Mouse (Mus musculus): ENCODE data around the gene Dcaf6. TPM values are rescaled to one million over a fixed set of nuclear protein-coding genes. Genes with fewer than 3 reads are reported as not detected.

Gene Dcaf6
- polyA plus RNA-seq, 1 experiment, result 24.7 TPM

DNA sequence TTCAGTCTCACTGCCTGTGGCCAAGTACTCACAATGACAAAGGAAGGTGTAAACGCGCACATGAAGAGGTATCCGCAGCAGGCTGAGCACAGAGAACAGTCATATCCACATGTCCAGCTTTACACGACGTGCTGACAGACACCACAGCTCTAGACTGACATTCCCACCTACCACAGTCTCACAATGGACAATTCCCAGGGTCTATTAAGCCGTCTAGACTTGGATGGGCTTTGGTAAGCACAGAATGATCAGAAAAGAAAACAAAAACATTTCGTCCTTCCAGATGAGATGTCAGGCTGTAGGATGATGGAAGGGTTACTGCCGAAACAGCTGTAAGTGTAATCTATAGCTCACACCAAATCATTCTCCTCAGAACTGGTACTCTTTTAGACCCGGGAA is 73.8 kb downstream of the Dcaf6 start:
- Histone ChIP-seq H3K4me1 (ENCODE audit: control insufficient read depth, insufficient read depth, low read length) (no peaks in the 10 kb centered on the region), H3K4me3 (ENCODE audit: insufficient read depth, low read depth, low read length) (no peak overlapping the region), H3K27ac (ENCODE audit: insufficient read depth, low read depth, low read length) (no peak overlapping the region), H3K27me3 (replicated peaks; ENCODE audit: control insufficient read depth, insufficient read depth, low read length) (no peaks in the 10 kb centered on the region), H3K36me3 (ENCODE audit: control insufficient read depth, insufficient read depth, low read length) (no peaks in the 10 kb centered on the region; the same call in none of the 2 replicates)
- 81% methylated on average over 9 of the region's 9 CpGs for WGBS
- TF ChIP-seq CTCF (conservative IDR thresholded peaks at IDR 0.05; ENCODE audit: insufficient read depth, insufficient read length, low read depth, low read length) (no peak), POLR2A (IDR thresholded peaks at IDR 0.05; ENCODE audit: low read depth, low read length) (no peak)
- DNase-seq, result no peak

DNA sequence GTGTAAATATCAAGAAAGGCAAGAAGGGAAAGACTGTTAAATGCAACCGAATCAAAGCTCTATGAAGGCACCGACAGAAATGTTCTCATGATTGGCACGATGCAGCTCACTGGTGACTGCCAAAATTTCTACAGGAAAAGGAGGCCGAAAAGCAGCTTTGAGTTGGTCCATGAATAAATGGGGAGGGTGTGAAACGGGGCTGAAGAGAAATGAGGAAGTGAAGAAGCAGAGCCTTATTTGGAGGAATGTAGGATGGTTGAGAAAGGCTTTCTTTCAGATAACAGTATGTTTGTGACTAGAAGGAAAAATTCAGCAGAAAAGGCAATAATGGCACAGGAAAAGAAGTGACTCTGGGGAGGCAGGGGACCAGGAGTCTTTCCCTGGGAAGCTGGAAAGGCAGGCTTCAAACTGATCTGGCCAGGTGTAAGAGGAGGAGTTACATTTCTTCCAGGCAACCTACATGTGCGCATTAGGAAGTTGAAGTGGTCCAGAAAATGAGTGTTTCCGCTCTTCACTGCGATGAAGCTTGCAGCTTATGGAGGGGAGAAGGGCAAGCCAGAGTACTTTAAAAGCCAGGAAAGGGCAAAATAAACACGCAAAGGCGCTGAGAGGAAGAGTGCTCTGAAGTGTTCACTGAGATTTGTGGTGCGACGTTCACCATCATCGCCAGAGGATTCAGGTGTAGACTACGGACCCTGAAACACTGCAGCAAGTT is 74.3 kb downstream of the Dcaf6 start:
- H3K27ac ChIP-seq (ENCODE audit: insufficient read depth, low read depth, low read length), result no peak overlapping the region
- TF ChIP-seq CTCF (conservative IDR thresholded peaks at IDR 0.05; ENCODE audit: insufficient read depth, insufficient read length, low read depth, low read length) (no peak), POLR2A (IDR thresholded peaks at IDR 0.05; ENCODE audit: low read depth, low read length) (no peak)
- DNase-seq, result no peak
- no peaks in the 10 kb centered on the region for H3K4me1 ChIP-seq (ENCODE audit: control insufficient read depth, insufficient read depth, low read length)
- no peaks in the 10 kb centered on the region for H3K27me3 ChIP-seq (replicated peaks; ENCODE audit: control insufficient read depth, insufficient read depth, low read length)
- H3K4me3 ChIP-seq (ENCODE audit: insufficient read depth, low read depth, low read length), result no peak overlapping the region
- 90% methylated on average over 14 of the region's 14 CpGs for WGBS
- no peaks in the 10 kb centered on the region; the same call in none of the 2 replicates for H3K36me3 ChIP-seq (ENCODE audit: control insufficient read depth, insufficient read depth, low read length)

DNA sequence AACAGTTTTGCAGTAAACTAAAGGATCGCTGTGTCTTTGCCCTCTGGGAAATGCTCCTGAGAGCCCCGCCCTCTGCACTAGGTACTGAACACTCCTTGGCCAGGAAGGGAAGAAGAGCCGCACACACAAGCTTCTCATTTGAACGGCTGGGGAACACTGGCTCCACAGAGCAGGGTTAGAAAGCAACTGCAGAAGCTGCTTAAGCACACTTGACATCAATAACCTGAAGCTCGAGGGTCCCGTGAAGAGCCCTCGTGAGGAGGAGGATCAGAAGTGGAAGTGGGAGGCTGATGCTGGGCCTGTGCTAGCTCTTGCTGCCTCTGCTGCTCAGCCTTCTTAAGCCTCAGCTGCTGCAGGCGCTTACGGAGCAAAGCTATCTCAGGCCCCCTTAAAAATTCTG is 86.4 kb downstream of the Dcaf6 start:
- Histone ChIP-seq H3K27me3 (replicated peaks; ENCODE audit: control insufficient read depth, insufficient read depth, low read length) (no peaks in the 10 kb centered on the region), H3K4me1 (ENCODE audit: control insufficient read depth, insufficient read depth, low read length) (peaks cover 3% of the 10 kb centered on the region; the same call in 1 of the 2 replicates), H3K36me3 (ENCODE audit: control insufficient read depth, insufficient read depth, low read length) (no peaks in the 10 kb centered on the region), H3K4me3 (ENCODE audit: insufficient read depth, low read depth, low read length) (no peak overlapping the region), H3K27ac (ENCODE audit: insufficient read depth, low read depth, low read length) (no peak overlapping the region)
- DNase-seq, result no peak
- TF ChIP-seq POLR2A (IDR thresholded peaks at IDR 0.05; ENCODE audit: low read depth, low read length), result no peak
- TF ChIP-seq CTCF (conservative IDR thresholded peaks at IDR 0.05; ENCODE audit: insufficient read depth, insufficient read length, low read depth, low read length), result no peak
- 63% methylated on average over 9 of the region's 9 CpGs for WGBS

DNA sequence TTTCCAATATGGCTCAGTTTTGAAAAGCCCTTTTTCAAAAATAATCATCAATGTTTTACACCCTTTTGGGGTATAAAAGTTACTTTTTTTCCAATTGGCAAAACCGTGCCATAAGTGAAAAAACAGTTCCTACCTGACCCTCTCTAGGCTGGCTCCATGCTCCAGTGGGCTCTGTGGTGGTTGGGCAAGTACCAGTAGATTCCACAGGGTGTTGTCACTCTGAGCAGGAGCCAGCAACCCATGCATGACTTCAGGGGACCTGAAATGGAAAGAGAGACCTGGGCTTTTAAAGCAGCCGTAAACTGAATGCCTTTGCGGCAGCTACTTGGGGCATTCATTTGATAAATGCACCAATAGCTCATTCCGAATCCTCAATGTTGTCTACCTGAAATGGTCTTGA is 89.3 kb downstream of the Dcaf6 start:
- H3K27ac ChIP-seq (ENCODE audit: insufficient read depth, low read depth, low read length), result no peak overlapping the region
- TF ChIP-seq CTCF (conservative IDR thresholded peaks at IDR 0.05; ENCODE audit: insufficient read depth, insufficient read length, low read depth, low read length) (no peak), POLR2A (IDR thresholded peaks at IDR 0.05; ENCODE audit: low read depth, low read length) (no peak)
- 58% methylated on average over 4 of the region's 4 CpGs for WGBS
- no peaks in the 10 kb centered on the region for H3K36me3 ChIP-seq (ENCODE audit: control insufficient read depth, insufficient read depth, low read length)
- H3K4me1 ChIP-seq (ENCODE audit: control insufficient read depth, insufficient read depth, low read length), result peaks cover 3% of the 10 kb centered on the region; the same call in 1 of the 2 replicates
- DNase-seq, result peak; percentile 55
- H3K4me3 ChIP-seq (ENCODE audit: insufficient read depth, low read depth, low read length), result no peak overlapping the region
- H3K27me3 ChIP-seq (replicated peaks; ENCODE audit: control insufficient read depth, insufficient read depth, low read length), result no peaks in the 10 kb centered on the region

DNA sequence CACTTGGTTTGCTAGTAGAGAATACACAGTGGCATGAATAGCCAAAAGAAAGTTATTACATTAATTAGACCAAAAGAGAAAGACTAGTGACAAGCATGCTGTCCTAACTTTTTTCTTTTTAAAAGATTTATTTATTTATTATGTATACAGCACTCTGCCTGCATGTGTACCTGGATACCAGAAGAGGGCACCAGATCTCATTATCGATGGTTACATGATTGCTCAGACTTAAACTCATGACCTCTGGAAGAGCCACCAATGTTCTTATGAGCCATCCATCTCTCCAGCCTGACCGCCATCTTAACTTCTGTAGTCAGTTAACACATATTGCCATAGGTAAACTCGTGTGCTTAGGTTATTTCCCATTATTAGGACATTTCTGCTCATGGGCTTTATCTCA is 95.2 kb downstream of the Dcaf6 start:
- Histone ChIP-seq H3K27ac (ENCODE audit: insufficient read depth, low read depth, low read length) (no peak overlapping the region), H3K36me3 (ENCODE audit: control insufficient read depth, insufficient read depth, low read length) (no peaks in the 10 kb centered on the region; the same call in 1 of the 2 replicates), H3K27me3 (replicated peaks; ENCODE audit: control insufficient read depth, insufficient read depth, low read length) (no peaks in the 10 kb centered on the region), H3K4me3 (ENCODE audit: insufficient read depth, low read depth, low read length) (no peak overlapping the region), H3K4me1 (ENCODE audit: control insufficient read depth, insufficient read depth, low read length) (peaks cover 3% of the 10 kb centered on the region; the same call in 1 of the 2 replicates)
- 94% methylated on average over 3 of the region's 3 CpGs for WGBS
- DNase-seq, result no peak
- no peak for TF ChIP-seq CTCF (conservative IDR thresholded peaks at IDR 0.05; ENCODE audit: insufficient read depth, insufficient read length, low read depth, low read length)
- no peak for TF ChIP-seq POLR2A (IDR thresholded peaks at IDR 0.05; ENCODE audit: low read depth, low read length)

DNA sequence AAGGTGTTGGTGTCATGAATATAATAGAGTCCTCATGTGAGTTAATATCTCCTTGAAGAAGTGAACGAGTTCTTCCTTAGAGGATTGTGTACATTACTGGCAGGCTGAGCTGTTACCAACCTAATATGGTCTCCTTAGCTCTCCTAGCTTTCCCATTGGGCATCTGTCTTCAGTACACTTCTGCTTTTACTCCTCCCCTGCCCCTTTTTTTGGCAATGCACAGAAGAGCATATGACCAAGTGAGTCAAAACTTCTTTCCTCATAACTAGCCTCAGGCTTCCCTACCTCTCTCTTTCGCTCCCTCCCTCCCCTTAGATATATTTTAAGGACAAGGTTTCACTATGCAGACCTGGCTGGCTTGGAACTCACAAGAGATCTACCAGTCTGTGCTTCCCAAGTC is 97.0 kb downstream of the Dcaf6 start:
- H3K4me3 ChIP-seq (ENCODE audit: insufficient read depth, low read depth, low read length), result no peak overlapping the region
- no peak for DNase-seq
- H3K36me3 ChIP-seq (ENCODE audit: control insufficient read depth, insufficient read depth, low read length), result no peaks in the 10 kb centered on the region; the same call in 1 of the 2 replicates
- WGBS, result 81% methylated on average over 2 of the region's 2 CpGs
- H3K4me1 ChIP-seq (ENCODE audit: control insufficient read depth, insufficient read depth, low read length), result no peaks in the 10 kb centered on the region
- no peak overlapping the region for H3K27ac ChIP-seq (ENCODE audit: insufficient read depth, low read depth, low read length)
- no peak for TF ChIP-seq CTCF (conservative IDR thresholded peaks at IDR 0.05; ENCODE audit: insufficient read depth, insufficient read length, low read depth, low read length)
- no peak for TF ChIP-seq POLR2A (IDR thresholded peaks at IDR 0.05; ENCODE audit: low read depth, low read length)
- no peaks in the 10 kb centered on the region for H3K27me3 ChIP-seq (replicated peaks; ENCODE audit: control insufficient read depth, insufficient read depth, low read length)

DNA sequence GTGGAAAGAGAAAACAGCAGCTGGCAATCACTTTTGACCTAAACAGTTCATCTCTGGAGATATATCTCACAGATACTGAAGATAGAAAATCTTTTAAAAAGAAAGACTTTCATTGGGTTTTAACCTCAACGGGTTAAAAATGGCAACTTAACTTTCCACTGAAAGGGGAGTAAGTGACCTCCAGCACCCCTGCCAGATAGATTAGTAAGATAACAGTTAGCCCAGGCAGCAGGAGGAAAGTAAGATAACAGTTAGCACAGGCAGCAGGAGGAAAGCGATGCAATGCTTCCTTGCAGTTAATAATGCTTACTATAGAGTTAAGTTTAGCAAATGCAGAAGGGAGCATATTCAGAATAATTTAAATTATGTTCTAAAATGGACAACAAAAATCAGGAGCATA is 103.9 kb downstream of the Dcaf6 start:
- Histone ChIP-seq H3K27me3 (replicated peaks; ENCODE audit: control insufficient read depth, insufficient read depth, low read length) (no peaks in the 10 kb centered on the region), H3K4me3 (ENCODE audit: insufficient read depth, low read depth, low read length) (no peak overlapping the region), H3K4me1 (ENCODE audit: control insufficient read depth, insufficient read depth, low read length) (no peaks in the 10 kb centered on the region; the same call in 1 of the 2 replicates), H3K27ac (ENCODE audit: insufficient read depth, low read depth, low read length) (no peak overlapping the region), H3K36me3 (ENCODE audit: control insufficient read depth, insufficient read depth, low read length) (peaks cover 3% of the 10 kb centered on the region)
- TF ChIP-seq POLR2A (IDR thresholded peaks at IDR 0.05; ENCODE audit: low read depth, low read length) (no peak), CTCF (conservative IDR thresholded peaks at IDR 0.05; ENCODE audit: insufficient read depth, insufficient read length, low read depth, low read length) (no peak)
- DNase-seq, result no peak
- 32% methylated on average over 2 of the region's 2 CpGs for WGBS

All from kidney, adult 2 months (tissue).